Mouse (Mus musculus): ENCODE measurements at regions not wholly inside any gene's neighbourhood (a gene's known extent, or its start where the extent isn't known, plus 50 kb on each side); places are given as distances from the start of the nearest gene placed in this dataset.

DNA sequence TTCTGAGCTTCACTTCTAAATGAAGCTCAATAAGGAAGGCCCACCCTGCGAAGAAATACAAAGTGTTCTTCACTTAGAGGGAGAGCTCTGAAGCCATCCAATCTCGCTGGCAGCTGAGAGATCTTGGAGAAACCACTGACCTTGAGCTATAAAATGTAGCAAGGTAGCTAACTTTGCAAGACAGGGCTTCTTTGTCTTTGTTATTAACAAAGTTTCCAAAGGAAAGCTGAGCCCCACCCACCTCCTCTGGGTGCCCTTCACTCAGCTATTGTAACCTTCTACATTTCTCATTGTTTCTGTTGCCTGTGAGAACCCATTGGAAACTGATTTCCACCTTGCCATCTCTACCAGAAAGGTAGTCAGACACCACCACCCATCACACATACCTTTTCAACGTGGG, 57.2 kb upstream of the Usp9x start:
- no peaks in the 10 kb centered on the region for H3K27me3 ChIP-seq (ENCODE audit: control insufficient read depth, insufficient read depth, insufficient read length)
- H3K36me3 ChIP-seq (ENCODE audit: control insufficient read depth, insufficient read depth): no peaks in the 10 kb centered on the region
- H3K4me3 ChIP-seq: no peak overlapping the region
- H3ac ChIP-seq (ENCODE audit: control insufficient read depth, insufficient read length): no peak overlapping the region
- no peak overlapping the region for H3K4me2 ChIP-seq (ENCODE audit: low read depth)
- TF ChIP-seq TCF3 (IDR thresholded peaks at IDR 0.05; ENCODE audit: insufficient read length, low read depth) (no peak), POLR2A (IDR thresholded peaks at IDR 0.05; ENCODE audit: insufficient read length, low read depth) (no peak), MYOD1 (IDR thresholded peaks at IDR 0.05; ENCODE audit: control insufficient read depth in 1 of 3, insufficient read length in 2 of 3, low read depth in 2 of 3) (no peak), POLR2AphosphoS2 (IDR thresholded peaks at IDR 0.05; ENCODE audit: insufficient read length, low read depth) (no peak), CEBPB (IDR thresholded peaks at IDR 0.05; ENCODE audit: insufficient read depth, poor library complexity, severe bottlenecking) (no peak), USF1 (IDR thresholded peaks at IDR 0.05; ENCODE audit: low read depth) (no peak), SRF (IDR thresholded peaks at IDR 0.05; ENCODE audit: control insufficient read depth, insufficient read length, low read depth) (no peak), TCF12 (IDR thresholded peaks at IDR 0.05; ENCODE audit: insufficient read depth, poor library complexity, severe bottlenecking) (no peak), E2F4 (IDR thresholded peaks at IDR 0.05; ENCODE audit: insufficient read depth) (no peak), MYOG (IDR thresholded peaks at IDR 0.05; ENCODE audit: control insufficient read depth in 1 of 3, insufficient read depth in 1 of 3, insufficient read length in 2 of 3, low read depth in 2 of 3) (no peak), REST (IDR thresholded peaks at IDR 0.05; ENCODE audit: insufficient read depth, insufficient read length) (no peak)
- H3K79me2 ChIP-seq (ENCODE audit: control insufficient read depth, insufficient read depth): no peaks in the 10 kb centered on the region

DNA sequence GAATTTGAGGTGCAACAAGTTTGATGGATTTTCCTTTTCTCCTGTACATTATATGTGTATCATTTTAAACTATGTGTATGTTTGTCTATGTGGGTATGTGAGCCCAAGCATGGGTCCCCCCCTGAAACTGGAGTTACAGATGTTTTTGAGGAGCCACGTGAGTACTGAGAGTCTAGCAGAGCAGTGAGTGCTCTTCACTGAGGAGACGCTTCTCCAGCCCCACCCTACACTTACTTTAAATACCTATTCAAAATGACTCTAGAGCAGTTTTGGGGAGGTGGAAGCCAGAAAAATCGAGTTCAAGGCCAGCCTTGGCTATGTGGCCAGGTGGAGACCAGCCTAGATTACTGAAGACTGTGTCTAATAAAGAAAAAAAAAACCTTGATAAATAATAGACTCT, 58.2 kb upstream of the Usp9x start:
- no peak overlapping the region for H3K4me3 ChIP-seq
- H3K4me2 ChIP-seq (ENCODE audit: low read depth): no peak overlapping the region

DNA sequence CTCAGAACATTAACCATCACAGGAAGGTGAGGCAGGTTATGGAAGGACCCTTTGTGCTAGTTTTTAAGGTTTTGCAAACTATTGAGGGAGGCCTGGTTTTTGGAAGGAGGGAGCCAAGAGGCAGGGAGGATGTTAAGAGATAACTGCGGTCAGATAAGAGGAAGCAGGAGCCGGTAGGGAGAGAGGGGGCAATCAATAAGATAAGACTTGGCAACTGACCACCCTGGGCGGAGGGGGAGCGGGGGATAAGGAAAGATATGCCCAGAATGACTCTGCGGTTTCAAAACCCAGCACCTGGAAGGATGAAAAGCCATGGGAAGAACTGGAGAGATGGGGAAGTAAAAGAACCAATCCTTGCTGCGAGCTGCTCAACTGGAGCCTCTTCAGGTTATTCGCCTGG, 80.5 kb upstream of the Usp9x start:
- Histone ChIP-seq H3K36me3 (ENCODE audit: control insufficient read depth, insufficient read depth) (no peaks in the 10 kb centered on the region), H3K27me3 (ENCODE audit: control insufficient read depth, insufficient read depth, insufficient read length) (no peaks in the 10 kb centered on the region), H3K4me2 (ENCODE audit: low read depth) (no peak overlapping the region), H3K4me3 (no peak overlapping the region), H3ac (ENCODE audit: control insufficient read depth, insufficient read length) (no peak overlapping the region), H3K79me2 (ENCODE audit: control insufficient read depth, insufficient read depth) (no peaks in the 10 kb centered on the region)
- TF ChIP-seq TCF12 (IDR thresholded peaks at IDR 0.05; ENCODE audit: insufficient read depth, poor library complexity, severe bottlenecking) (no peak), CEBPB (IDR thresholded peaks at IDR 0.05; ENCODE audit: insufficient read depth, poor library complexity, severe bottlenecking) (no peak), E2F4 (IDR thresholded peaks at IDR 0.05; ENCODE audit: insufficient read depth) (no peak), MYOD1 (IDR thresholded peaks at IDR 0.05; ENCODE audit: control insufficient read depth in 1 of 3, insufficient read length in 2 of 3, low read depth in 2 of 3) (no peak), TCF3 (IDR thresholded peaks at IDR 0.05; ENCODE audit: insufficient read length, low read depth) (no peak), REST (IDR thresholded peaks at IDR 0.05; ENCODE audit: insufficient read depth, insufficient read length) (no peak), SRF (IDR thresholded peaks at IDR 0.05; ENCODE audit: control insufficient read depth, insufficient read length, low read depth) (no peak), MYOG (IDR thresholded peaks at IDR 0.05; ENCODE audit: control insufficient read depth in 1 of 3, insufficient read depth in 1 of 3, insufficient read length in 2 of 3, low read depth in 2 of 3) (no peak), USF1 (IDR thresholded peaks at IDR 0.05; ENCODE audit: low read depth) (no peak), POLR2A (IDR thresholded peaks at IDR 0.05; ENCODE audit: insufficient read length, low read depth) (no peak), POLR2AphosphoS2 (IDR thresholded peaks at IDR 0.05; ENCODE audit: insufficient read length, low read depth) (no peak), MAX (IDR thresholded peaks at IDR 0.05; ENCODE audit: low read depth) (no peak)

More for the DNA sequence above, 58.2 kb upstream of the Usp9x start:
- H3K36me3 ChIP-seq (ENCODE audit: control insufficient read depth, insufficient read depth): no peaks in the 10 kb centered on the region
- no peaks in the 10 kb centered on the region for H3K27me3 ChIP-seq (ENCODE audit: control insufficient read depth, insufficient read depth, insufficient read length)
- no peak for TF ChIP-seq E2F4 (IDR thresholded peaks at IDR 0.05; ENCODE audit: insufficient read depth)
- no peak for TF ChIP-seq TCF12 (IDR thresholded peaks at IDR 0.05; ENCODE audit: insufficient read depth, poor library complexity, severe bottlenecking)
- no peak for TF ChIP-seq MYOG (IDR thresholded peaks at IDR 0.05; ENCODE audit: control insufficient read depth in 1 of 3, insufficient read depth in 1 of 3, insufficient read length in 2 of 3, low read depth in 2 of 3)
- no peak for TF ChIP-seq REST (IDR thresholded peaks at IDR 0.05; ENCODE audit: insufficient read depth, insufficient read length)
- TF ChIP-seq TCF3 (IDR thresholded peaks at IDR 0.05; ENCODE audit: insufficient read length, low read depth): no peak
- no peak for TF ChIP-seq POLR2AphosphoS2 (IDR thresholded peaks at IDR 0.05; ENCODE audit: insufficient read length, low read depth)
- no peak for TF ChIP-seq SRF (IDR thresholded peaks at IDR 0.05; ENCODE audit: control insufficient read depth, insufficient read length, low read depth)
- TF ChIP-seq MAX (IDR thresholded peaks at IDR 0.05; ENCODE audit: low read depth): no peak
- no peak for TF ChIP-seq POLR2A (IDR thresholded peaks at IDR 0.05; ENCODE audit: insufficient read length, low read depth)
- TF ChIP-seq MYOD1 (IDR thresholded peaks at IDR 0.05; ENCODE audit: control insufficient read depth in 1 of 3, insufficient read length in 2 of 3, low read depth in 2 of 3): no peak
- no peak for TF ChIP-seq USF1 (IDR thresholded peaks at IDR 0.05; ENCODE audit: low read depth)
- TF ChIP-seq CEBPB (IDR thresholded peaks at IDR 0.05; ENCODE audit: insufficient read depth, poor library complexity, severe bottlenecking): no peak
- no peaks in the 10 kb centered on the region for H3K79me2 ChIP-seq (ENCODE audit: control insufficient read depth, insufficient read depth)
- H3ac ChIP-seq (ENCODE audit: control insufficient read depth, insufficient read length): no peak overlapping the region

DNA sequence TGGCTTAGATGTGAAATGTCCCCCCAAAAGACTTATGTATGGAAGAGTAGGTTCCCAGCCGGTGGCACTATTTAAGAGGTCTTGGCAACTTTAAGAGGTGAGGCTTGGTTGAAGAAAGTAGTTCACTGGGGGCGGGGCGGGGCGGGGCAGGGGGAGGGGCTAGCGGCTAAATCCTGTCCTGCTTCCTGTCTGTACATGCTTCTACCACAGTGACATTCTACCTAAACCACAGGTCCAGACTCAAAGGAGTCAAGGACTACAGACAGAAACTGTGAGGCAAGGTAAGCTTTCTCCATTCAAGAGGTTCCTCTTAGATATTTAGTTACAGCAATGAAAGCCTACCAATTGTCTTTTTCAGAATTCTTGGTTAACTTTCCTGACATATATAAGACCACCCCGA, 93.6 kb upstream of the Usp9x start:
- Histone ChIP-seq H3K4me2 (ENCODE audit: low read depth) (peak overlapping the region; percentile 38), H3K4me3 (no peak overlapping the region), H3K79me2 (ENCODE audit: control insufficient read depth, insufficient read depth) (no peaks in the 10 kb centered on the region), H3K27me3 (ENCODE audit: control insufficient read depth, insufficient read depth, insufficient read length) (no peaks in the 10 kb centered on the region), H3ac (ENCODE audit: control insufficient read depth, insufficient read length) (no peak overlapping the region), H3K36me3 (ENCODE audit: control insufficient read depth, insufficient read depth) (no peaks in the 10 kb centered on the region)
- TF ChIP-seq POLR2A (IDR thresholded peaks at IDR 0.05; ENCODE audit: insufficient read length, low read depth) (no peak), MYOG (IDR thresholded peaks at IDR 0.05; ENCODE audit: control insufficient read depth in 1 of 3, insufficient read depth in 1 of 3, insufficient read length in 2 of 3, low read depth in 2 of 3) (no peak), E2F4 (IDR thresholded peaks at IDR 0.05; ENCODE audit: insufficient read depth) (no peak), USF1 (IDR thresholded peaks at IDR 0.05; ENCODE audit: low read depth) (no peak), CEBPB (IDR thresholded peaks at IDR 0.05; ENCODE audit: insufficient read depth, poor library complexity, severe bottlenecking) (no peak), POLR2AphosphoS2 (IDR thresholded peaks at IDR 0.05; ENCODE audit: insufficient read length, low read depth) (no peak), MYOD1 (IDR thresholded peaks at IDR 0.05; ENCODE audit: control insufficient read depth in 1 of 3, insufficient read length in 2 of 3, low read depth in 2 of 3) (no peak), MAX (IDR thresholded peaks at IDR 0.05; ENCODE audit: low read depth) (no peak)

Data from myocyte (in vitro differentiated cells).